ENCODE assay signal across 26 mouse cellular contexts in genomic region chr14:17061358-17061757, GRCm38 (mm10).
DNase-seq lines count a peak whose midpoint lies in the region; ATAC-seq lines count a peak whose summit lies in the region.
"Had no signal": no experiment of that assay in that cellular context is flagged by ENCODE, and none has a peak within 500 bp of the region (broad histone marks: within the 10 kb centered on the region; RNA-seq: fewer than 3 reads in every experiment).

No protein-coding gene starts in this region.

- peak; percentile 74 for ATAC-seq in common myeloid progenitor, adult 5-6 weeks (replicated peaks; ENCODE audit: low read depth, poor library complexity, severe bottlenecking)
- peak; percentile 69 for ATAC-seq in megakaryocyte progenitor cell, adult 5-6 weeks (replicated peaks; ENCODE audit: poor library complexity)
- ATAC-seq: forebrain, embryonic 13.5 days; hindbrain, embryonic 16.5 days; intestine, embryonic 15.5 days; liver, embryonic 12.5 days; liver, postnatal 0 days; Patski had no signal

- DNase-seq in lung, postnatal 36 days = peak; percentile 9
- no peak for DNase-seq in lung, postnatal 14 days
- DNase-seq in thymus, postnatal 4 days = no peak
- no peak for DNase-seq in gastrocnemius, adult 18-20 months (ENCODE audit: low spot score)
- no peak for DNase-seq in embryo, embryonic 9.5 days (ENCODE audit: extremely low spot score)
- DNase-seq: adrenal gland, postnatal 10 days; cerebellum, adult 11 months; cerebellum, adult 9-11 months; gastrocnemius, adult 2 months; gastrocnemius, postnatal 36 days; heart, adult 2 months; heart, postnatal 10 days; kidney, adult 2 months; kidney, postnatal 4 days; layer of hippocampus, postnatal 36 days; left cerebral cortex, postnatal 4 days; liver, postnatal 0 days; right cerebral cortex, adult 18-20 months; right cerebral cortex, postnatal 4 days had no signal
